Mouse (Mus musculus) adrenal gland, postnatal 10 days (tissue): ENCODE measurements around the gene Psmd3. TPM values are rescaled to one million over a fixed set of nuclear protein-coding genes. Genes with fewer than 3 reads are reported as not detected.
"Not testable (repeated sequence)": the region's sequence is repeated elsewhere in the genome, so short reads cannot be mapped to it uniquely, and the experiment has no call there.

Experiments used
- DNase-seq: peaks from one replicate; pipeline ENCODE4 v3.0.0; 2021; ENCODE audit warnings: mixed read lengths
- total RNA-seq, 2 experiments: library from RNA; stranded (reverse); gene quantifications; 2 replicates each; pipeline ENCODE4 v1.2.3; 2021

Psmd3 gene
- total RNA-seq, 2 experiments from 2014 or later: 111 to 123 TPM

GRCm38 (mm10) chr11:98688009-98688408 lies 5.7 kb downstream of the Psmd3 start:
- no peak for DNase-seq

DNA sequence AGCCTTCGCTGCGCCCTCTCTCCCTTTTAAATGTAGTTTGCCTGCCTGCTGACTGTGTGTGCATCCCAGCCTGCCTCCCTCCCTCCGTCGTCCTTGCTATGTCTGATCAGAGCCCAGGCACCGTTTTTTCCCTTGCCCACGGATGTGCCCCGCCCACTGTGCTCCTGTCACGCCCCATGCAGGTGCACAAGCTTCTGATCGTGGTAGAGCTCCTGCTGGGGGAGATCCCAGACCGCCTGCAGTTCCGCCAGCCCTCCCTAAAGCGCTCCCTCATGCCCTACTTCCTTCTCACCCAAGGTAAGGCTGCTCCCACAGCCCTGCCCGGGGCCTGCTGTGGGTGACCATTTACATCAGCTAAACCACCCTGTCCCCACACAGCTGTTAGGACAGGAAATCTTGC lies 10.8 kb downstream of the Psmd3 start:
- DNase-seq: no peak

GRCm38 (mm10) chr11:98693746-98694145 lies 11.4 kb downstream of the Psmd3 start:
- DNase-seq: no peak

GRCm38 (mm10) chr11:98694301-98694700 lies 11.9 kb downstream of the Psmd3 start:
- DNase-seq: no peak

- DNase-seq: no peak
Measured at GRCm38 (mm10) chr11:98695408-98695807, 13.1 kb downstream of the Psmd3 start.

- no peak for DNase-seq
Measured at GRCm38 (mm10) chr11:98696454-98697216, 14.3 kb downstream of the Psmd3 start.

- DNase-seq: no peak
Measured at GRCm38 (mm10) chr11:98697225-98697624, 14.9 kb downstream of the Psmd3 start.

- DNase-seq: no peak
Measured at GRCm38 (mm10) chr11:98698849-98699640, 16.7 kb downstream of the Psmd3 start.

- DNase-seq: peak; percentile 88
Measured at GRCm38 (mm10) chr11:98699911-98700310, 17.6 kb downstream of the Psmd3 start.

- DNase-seq: no peak
Measured at GRCm38 (mm10) chr11:98701213-98701670, 18.9 kb downstream of the Psmd3 start, which contains the start of gene Csf3. TSS of gene Csf3 (plus strand) at chr11:98701263.

GRCm38 (mm10) chr11:98702323-98702722 lies 20.0 kb downstream of the Psmd3 start:
- no peak for DNase-seq

GRCm38 (mm10) chr11:98705021-98705420 lies 22.7 kb downstream of the Psmd3 start:
- DNase-seq: no peak

DNA sequence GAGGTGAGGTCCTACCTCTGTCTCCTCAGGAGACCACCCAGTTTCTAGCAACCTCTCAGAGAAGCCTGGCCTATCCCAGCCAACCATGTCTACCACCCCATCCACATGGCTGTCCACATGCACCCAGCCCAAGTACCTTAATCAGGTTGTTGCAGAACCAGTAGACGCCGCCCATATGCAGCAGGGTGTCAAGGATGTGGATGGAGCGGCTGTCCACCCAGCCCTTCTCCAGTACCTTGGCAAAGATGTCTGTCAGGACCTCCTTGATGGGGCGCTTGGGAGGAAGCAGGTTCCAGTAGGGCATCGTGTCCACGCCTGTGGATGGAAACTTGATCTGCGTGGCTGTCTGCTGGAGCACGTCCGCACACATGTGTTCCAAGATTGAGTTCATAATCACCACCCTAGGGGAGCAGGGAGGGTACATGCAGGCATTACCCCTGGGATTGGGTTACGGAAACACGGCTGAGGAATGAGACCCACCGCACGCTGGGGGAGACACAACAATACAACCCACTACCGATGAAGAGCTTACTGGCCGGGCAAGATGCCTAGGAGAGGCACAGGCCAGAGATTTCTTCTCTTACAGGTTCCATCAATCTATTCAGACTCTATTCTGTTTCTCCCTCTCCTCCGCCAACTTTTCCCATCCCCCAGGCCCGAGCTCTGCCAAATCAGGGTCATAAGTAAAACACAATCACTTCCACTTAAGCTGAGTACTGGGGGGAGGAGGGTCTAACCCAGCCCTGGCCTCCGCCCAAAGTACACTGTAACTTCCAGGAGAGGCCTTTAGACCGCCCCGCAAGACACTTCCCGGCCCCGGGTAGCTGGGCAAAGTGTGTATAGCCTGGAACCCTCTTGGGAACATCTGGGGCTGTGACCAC lies 25.3 kb downstream of the Psmd3 start:
- DNase-seq: no peak

DNA sequence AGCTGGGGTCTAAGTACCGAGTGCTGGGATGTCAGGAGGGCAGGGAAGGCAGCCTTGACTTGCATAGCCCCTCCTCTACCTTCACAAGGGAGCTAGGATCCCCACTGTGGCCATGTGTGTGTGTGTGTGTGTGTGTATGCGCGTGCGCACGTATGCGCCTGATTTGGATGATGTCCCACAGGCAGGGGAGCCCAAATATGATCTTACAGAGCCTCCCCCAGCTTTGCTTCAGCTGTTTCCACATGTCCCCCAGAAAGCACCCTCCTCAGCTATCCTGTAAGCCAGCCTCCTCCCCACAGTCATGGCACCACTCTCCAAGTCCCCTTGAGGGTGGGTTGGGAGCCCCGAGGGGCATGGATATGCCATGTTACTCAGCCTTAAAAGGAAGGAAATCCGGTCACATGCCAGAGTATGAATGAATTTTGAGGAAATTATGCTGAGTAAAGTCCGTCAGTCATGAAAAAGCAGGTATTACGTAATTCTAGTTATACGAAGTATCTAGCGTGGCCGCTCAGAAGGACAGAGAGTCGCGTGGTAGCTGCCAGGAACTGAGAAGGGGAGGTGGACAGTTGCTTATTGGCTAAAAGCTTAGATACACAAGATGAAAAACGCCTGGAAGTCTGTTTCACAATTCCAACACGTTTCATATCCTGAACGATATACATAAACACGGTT lies 26.1 kb downstream of the Psmd3 start:
- DNase-seq: no peak

- no peak for DNase-seq
Measured at GRCm38 (mm10) chr11:98709001-98709741, 26.8 kb downstream of the Psmd3 start.

DNA sequence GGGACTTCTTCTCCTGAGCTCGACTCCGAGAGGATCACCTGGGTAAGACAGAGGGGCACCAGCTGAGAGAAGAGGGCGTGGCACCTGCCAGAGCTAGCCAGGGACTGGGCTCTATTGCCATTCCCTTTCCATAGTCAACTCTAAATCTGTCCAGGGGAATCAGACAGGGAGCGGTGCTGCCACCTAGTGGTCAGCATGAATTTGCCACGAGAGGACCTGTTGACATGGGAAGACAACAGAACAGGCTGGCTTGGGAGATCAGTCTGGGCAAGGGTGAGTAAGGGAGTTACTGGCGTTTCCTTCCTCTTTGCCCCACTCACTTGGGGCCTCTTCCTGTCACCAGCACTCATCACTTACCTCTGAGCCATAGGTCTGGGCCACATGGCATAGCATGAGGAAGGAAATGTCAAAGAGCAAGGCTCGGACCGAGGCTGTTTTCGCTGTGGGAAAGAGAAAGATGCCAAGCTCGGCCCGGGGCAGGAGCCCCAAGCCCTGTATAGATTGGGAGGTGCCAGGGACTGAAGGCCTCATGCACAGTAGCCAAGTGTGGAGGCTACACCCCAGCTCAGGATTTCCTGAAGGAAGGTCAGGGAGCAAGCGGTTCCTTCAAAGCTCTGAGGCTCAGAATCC lies 28.2 kb downstream of the Psmd3 start:
- DNase-seq: peak; percentile 90

DNA sequence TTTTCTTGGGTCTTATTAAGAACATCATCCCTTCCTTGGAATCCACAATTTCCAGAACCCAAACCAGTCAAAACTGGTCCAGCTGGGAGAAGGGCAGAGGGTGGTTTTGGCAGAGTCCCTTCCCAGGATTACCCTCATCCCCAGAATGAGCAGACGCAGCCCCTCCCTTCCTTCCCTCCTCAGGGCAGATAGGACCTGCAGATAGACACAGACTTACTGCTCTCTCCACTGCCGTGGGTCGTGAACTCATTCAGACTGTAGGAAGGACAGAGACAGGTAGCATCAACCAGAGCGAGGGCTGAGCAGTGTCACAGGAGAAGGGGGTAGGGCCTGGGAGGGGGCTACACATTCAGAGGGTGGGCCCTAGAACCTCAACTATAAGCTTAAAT lies 28.7 kb downstream of the Psmd3 start:
- DNase-seq: no peak

DNA sequence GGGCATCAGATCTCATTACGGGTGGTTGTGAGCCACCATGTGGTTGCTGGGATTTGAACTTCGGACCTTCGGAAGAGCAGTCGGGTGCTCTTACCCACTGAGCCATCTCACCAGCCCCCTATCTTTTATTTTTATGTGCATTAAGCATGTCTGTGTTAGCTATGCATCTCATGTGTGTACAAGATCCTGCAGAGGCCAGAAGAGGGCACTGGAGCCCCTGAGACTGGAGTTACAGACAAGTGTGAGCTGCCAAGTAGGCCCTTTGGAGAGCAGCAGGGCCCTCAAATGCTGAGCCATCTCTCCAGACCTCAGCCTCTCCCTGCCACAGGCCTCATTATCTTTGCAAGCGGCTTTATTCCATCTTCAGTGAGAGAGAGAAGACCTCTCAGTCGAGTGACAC lies 29.7 kb downstream of the Psmd3 start:
- DNase-seq: not testable (repeated sequence)

- no peak for DNase-seq
Measured at GRCm38 (mm10) chr11:98713703-98714102, 31.3 kb downstream of the Psmd3 start.

- no peak for DNase-seq
Measured at GRCm38 (mm10) chr11:98715946-98716345, 33.6 kb downstream of the Psmd3 start.

- DNase-seq: peak; percentile 89
Measured at GRCm38 (mm10) chr11:98717904-98718303, 35.5 kb downstream of the Psmd3 start.
